Mouse (Mus musculus): ENCODE results near the gene Socs5. TPM values are rescaled to one million over a fixed set of nuclear protein-coding genes. Genes with fewer than 3 reads are reported as not detected.

Socs5 gene
- total RNA-seq, 2 experiments from 2014 or later: 0.84 TPM; not detected in 1

Other genes starting within 250 kb of the Socs5 start
- not detected in 2 replicates for gene Tmem247, start 190.3 kb upstream of the Socs5 start, total RNA-seq (2015; ENCODE audit: low replicate concordance)
- gene Tmem247, start 190.3 kb upstream of the Socs5 start, total RNA-seq (2017; ENCODE audit: low replicate concordance): not detected in 2 replicates
- not detected in 2 replicates for gene Atp6v1e2, start 159.8 kb upstream of the Socs5 start, total RNA-seq (2015; ENCODE audit: low replicate concordance)
- not detected in 2 replicates for gene Atp6v1e2, start 159.8 kb upstream of the Socs5 start, total RNA-seq (2017; ENCODE audit: low replicate concordance)
- 4.7 and 10.9 TPM in 2 replicates for gene Rhoq, start 144.6 kb upstream of the Socs5 start, total RNA-seq (2015; ENCODE audit: low replicate concordance)
- gene Rhoq, start 144.6 kb upstream of the Socs5 start, total RNA-seq (2017; ENCODE audit: low replicate concordance): 2.9 and 4.0 TPM in 2 replicates
- gene Pigf, start 82.3 kb upstream of the Socs5 start, total RNA-seq (2015; ENCODE audit: low replicate concordance): 6.3 TPM in 1 of 2 replicates, not detected in the other
- 2.4 and 4.3 TPM in 2 replicates for gene Pigf, start 82.3 kb upstream of the Socs5 start, total RNA-seq (2017; ENCODE audit: low replicate concordance)
- 53.3 and 91.8 TPM in 2 replicates for gene Cript, start 82.1 kb upstream of the Socs5 start, total RNA-seq (2015; ENCODE audit: low replicate concordance)
- gene Cript, start 82.1 kb upstream of the Socs5 start, total RNA-seq (2017; ENCODE audit: low replicate concordance): 37.4 and 51.5 TPM in 2 replicates
- gene Mcfd2, start 158.3 kb downstream of the Socs5 start, total RNA-seq (2015; ENCODE audit: low replicate concordance): 3.8 and 7.2 TPM in 2 replicates
- gene Mcfd2, start 158.3 kb downstream of the Socs5 start, total RNA-seq (2017; ENCODE audit: low replicate concordance): 9.5 and 16.9 TPM in 2 replicates
- 27.0 and 35.2 TPM in 2 replicates for gene Ttc7, start 175.2 kb downstream of the Socs5 start, total RNA-seq (2015; ENCODE audit: low replicate concordance)
- 23.4 and 30.7 TPM in 2 replicates for gene Ttc7, start 175.2 kb downstream of the Socs5 start, total RNA-seq (2017; ENCODE audit: low replicate concordance)